Mouse (Mus musculus): ENCODE results near the gene Stk36.
A peak's percentile ranks its signal among the peaks of the same experiment; 100 is the strongest.

Gene Stk36

GRCm38 (mm10) chr1:74601267-74601962, at the start of gene Stk36, which contains the start of gene Rnf25:
Stk36 (plus strand) TSS chr1:74601445.
Rnf25 (minus strand) TSS chr1:74601397.
- peak; percentile 59 to 73 for DNase-seq (ENCODE audit: low spot score in 2 of 2)

- no peak for DNase-seq (ENCODE audit: low spot score in 2 of 2)
These were observed 42.2 kb upstream of the Stk36 start for GRCm38 (mm10) chr1:74559061-74559460.

GRCm38 (mm10) chr1:74565834-74566233, 35.4 kb upstream of the Stk36 start:
- DNase-seq (ENCODE audit: low spot score in 2 of 2): no peak

GRCm38 (mm10) chr1:74569739-74570719, 31.2 kb upstream of the Stk36 start:
- DNase-seq (ENCODE audit: low spot score in 2 of 2): peak; percentile 23 to 26

- DNase-seq (ENCODE audit: low spot score in 2 of 2): no peak
These were observed 18.6 kb upstream of the Stk36 start for GRCm38 (mm10) chr1:74582621-74583020.

GRCm38 (mm10) chr1:74584616-74585398, 16.4 kb upstream of the Stk36 start:
- no peak for DNase-seq (ENCODE audit: low spot score in 2 of 2)

GRCm38 (mm10) chr1:74587233-74587772, 13.9 kb upstream of the Stk36 start:
- DNase-seq (ENCODE audit: low spot score in 2 of 2): no peak

- peak; percentile 97 to 98 for DNase-seq (ENCODE audit: low spot score in 2 of 2)
These were observed 13.3 kb upstream of the Stk36 start, which contains the start of the genes Zfp142 and Bcs1l for GRCm38 (mm10) chr1:74587773-74588445. Zfp142 (minus strand) TSS chr1:74588246. Bcs1l (plus strand) TSS chr1:74588289.

- no peak for DNase-seq (ENCODE audit: low spot score in 2 of 2)
These were observed 6.8 kb upstream of the Stk36 start for GRCm38 (mm10) chr1:74594434-74594833.

- DNase-seq (ENCODE audit: low spot score in 2 of 2): no peak
These were observed 561 bp upstream of the Stk36 start for GRCm38 (mm10) chr1:74600501-74601266.

GRCm38 (mm10) chr1:74624183-74624582, 22.9 kb downstream of the Stk36 start:
- DNase-seq (ENCODE audit: low spot score in 2 of 2): no peak

- no peak for DNase-seq (ENCODE audit: low spot score in 2 of 2)
These were observed 24.8 kb downstream of the Stk36 start for GRCm38 (mm10) chr1:74626076-74626475.

GRCm38 (mm10) chr1:74628001-74628400, 26.8 kb downstream of the Stk36 start:
- no peak for DNase-seq (ENCODE audit: low spot score in 2 of 2)

GRCm38 (mm10) chr1:74632734-74633133, 31.5 kb downstream of the Stk36 start:
- no peak for DNase-seq (ENCODE audit: low spot score in 2 of 2)

GRCm38 (mm10) chr1:74643524-74643923, 42.3 kb downstream of the Stk36 start:
- DNase-seq (ENCODE audit: low spot score in 2 of 2): no peak

GRCm38 (mm10) chr1:74643926-74644325, 42.7 kb downstream of the Stk36 start:
- no peak for DNase-seq (ENCODE audit: low spot score in 2 of 2)

- peak; percentile 84 to 88 for DNase-seq (ENCODE audit: low spot score in 2 of 2)
These were observed 60.4 kb downstream of the Stk36 start, which contains the start of gene Ttll4 for GRCm38 (mm10) chr1:74661448-74662195. Ttll4 (plus strand) TSS chr1:74661745.

- DNase-seq (ENCODE audit: low spot score in 2 of 2): no peak
These were observed 61.1 kb downstream of the Stk36 start for GRCm38 (mm10) chr1:74662253-74662865.

GRCm38 (mm10) chr1:74665153-74665552, 63.9 kb downstream of the Stk36 start:
- no peak for DNase-seq (ENCODE audit: low spot score in 2 of 2)
